Mouse (Mus musculus) stomach, postnatal 0 days (tissue): ENCODE measurements at regions not wholly inside any gene's neighbourhood (a gene's known extent, or its start where the extent isn't known, plus 50 kb on each side); places are given as distances from the start of the nearest gene placed in this dataset.

Experiments
- CTCF ChIP-seq: IDR thresholded peaks from 2 replicates; pipeline ENCODE4 v1.5.1; 2016; ENCODE audit warnings: antibody characterized with exemption, low read depth, mild to moderate bottlenecking, moderate library complexity
- EP300 ChIP-seq: optimal IDR thresholded peaks from 2 replicates; pipeline ENCODE3; 2016; ENCODE audit warnings: antibody characterized with exemption

GRCm38 (mm10) chr7:83482671-83483304 is 101.9 kb upstream of the Tmc3 start:
- TF ChIP-seq CTCF (no peak), EP300 (no peak)
